Mouse (Mus musculus) forebrain, embryonic 14.5 days (tissue): ENCODE measurements around the gene Olfr57. TPM values are rescaled to one million over a fixed set of nuclear protein-coding genes. Genes with fewer than 3 reads are reported as not detected.
"Not testable (repeated sequence)": the region's sequence is repeated elsewhere in the genome, so short reads cannot be mapped to it uniquely, and the experiment has no call there.

Experiments
- ATAC-seq: fragments of 200-750 bp; cut with Nextera tagmentation; 2 replicates; pipeline ENCODE4 v1.8.0; 2017; ENCODE audit warnings: mild to moderate bottlenecking, moderate library complexity
- DNase-seq: peaks from one replicate; pipeline ENCODE4 v3.0.0-alpha.2; 2015; ENCODE audit warnings: low spot score
- H3K27ac ChIP-seq: fragments of 300-500 bp; sonication (generic); 2 replicates; pipeline ENCODE4 v1.5.1; 2014; ENCODE audit warnings: low read depth, mild to moderate bottlenecking, control low read depth, low read length, moderate library complexity
- H3K27me3 ChIP-seq: fragments of 300-500 bp; sonication (generic); replicated peaks from 2 replicates; pipeline ENCODE4 v1.6.1; 2014; ENCODE audit warnings: low read length, control low read depth, mixed read lengths; ENCODE audit not compliant: control insufficient read depth, insufficient read depth
- H3K36me3 ChIP-seq: fragments of 300-500 bp; sonication (generic); 2 replicates; pipeline ENCODE4 v1.6.1; 2014; ENCODE audit warnings: low read length, control low read depth; ENCODE audit not compliant: control insufficient read depth, insufficient read depth
- H3K4me1 ChIP-seq: fragments of 300-500 bp; sonication (generic); 2 replicates; pipeline ENCODE4 v1.6.1; 2014; ENCODE audit warnings: antibody characterized with exemption, low read length, control low read depth; ENCODE audit not compliant: control insufficient read depth, insufficient read depth
- H3K4me2 ChIP-seq: fragments of 300-500 bp; sonication (generic); 2 replicates; pipeline ENCODE4 v1.6.1; 2014; ENCODE audit warnings: mild to moderate bottlenecking, control low read depth, low read length
- H3K4me3 ChIP-seq: fragments of 300-500 bp; sonication (generic); 2 replicates; pipeline ENCODE4 v1.5.1; 2014; ENCODE audit warnings: low read depth, low read length, control low read depth
- H3K9ac ChIP-seq: fragments of 300-500 bp; sonication (generic); 2 replicates; pipeline ENCODE4 v1.6.1; 2014; ENCODE audit warnings: mild to moderate bottlenecking, low read length, control low read depth, moderate library complexity
- H3K9me3 ChIP-seq: fragments of 300-500 bp; sonication (generic); replicated peaks from 2 replicates; pipeline ENCODE4 v1.6.1; 2016; ENCODE audit warnings: low read length, control low read depth, mixed read lengths; ENCODE audit not compliant: control insufficient read depth
- WGBS: fragments of 180-500 bp; shearing (Covaris S2); extraction: QIAGEN DNeasy Blood & Tissue Kit; methylation state at CpG from one replicate; pipeline ENCODE4 v1.1.7; 2014; 5-methylcytosine and 5-hydroxymethylcytosine counted together
- polyA plus RNA-seq: library from polyadenylated mRNA; unstranded; fragments of >200 nt; fragmentation: Nextera tagmentation; extraction: Ambion mirVana; gene quantifications from 2 replicates; pipeline ENCODE4 v1.2.1, GENCODE M21; 2014

Olfr57 gene
- not detected in 2 replicates for polyA plus RNA-seq

DNA sequence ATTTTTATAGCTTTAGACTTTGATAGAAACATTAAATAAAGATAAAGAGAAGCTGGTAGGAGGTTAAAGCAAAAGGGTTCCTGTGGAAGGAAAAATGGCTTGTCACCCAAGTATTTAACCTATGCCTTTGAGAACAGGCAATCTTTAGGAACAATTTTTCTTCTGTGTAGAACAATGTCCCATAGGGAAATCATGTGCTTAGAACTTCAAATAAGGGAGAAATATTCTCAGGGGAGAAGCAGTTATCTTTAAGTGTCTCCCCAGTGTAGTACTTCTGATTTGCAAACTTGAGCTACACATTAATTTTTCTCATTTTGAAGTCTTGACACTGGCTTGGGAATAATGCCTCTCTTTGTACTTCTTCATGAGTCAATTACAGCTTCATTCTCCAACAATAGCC, at the start of gene Olfr57:
Gene Olfr57, plus strand, starts transcription at position 301 of the 400 bp plus-strand sequence.
- Histone ChIP-seq H3K27me3 (no peaks in the 10 kb centered on the region), H3K4me3 (no peak within 1 kb of the TSS), H3K36me3 (no peaks in the 10 kb centered on the region), H3K4me1 (no peaks in the 10 kb centered on the region), H3K4me2 (no peak within 1 kb of the TSS), H3K9ac (no peak within 1 kb of the TSS), H3K9me3 (no peaks in the 10 kb centered on the region), H3K27ac (no peak within 1 kb of the TSS)
- no peak for ATAC-seq
- DNase-seq, result no peak

- H3K4me2 ChIP-seq, result no peak within 1 kb of the TSS
- no peaks in the 10 kb centered on the region for H3K4me1 ChIP-seq
- DNase-seq (no peak), ATAC-seq (no peak)
- no peak within 1 kb of the TSS for H3K4me3 ChIP-seq
- H3K27me3 ChIP-seq, result no peaks in the 10 kb centered on the region
- no peaks in the 10 kb centered on the region for H3K9me3 ChIP-seq
- H3K36me3 ChIP-seq, result no peaks in the 10 kb centered on the region
- H3K27ac ChIP-seq, result no peak within 1 kb of the TSS
- no peak within 1 kb of the TSS for H3K9ac ChIP-seq
Observed at GRCm38 (mm10) chr10:78980750-78981149, 47.8 kb upstream of the Olfr57 start, which contains the start of gene Olfr1352. Gene Olfr1352 (plus strand): TSS chr10:78981050.

GRCm38 (mm10) chr10:79012172-79012571, 16.4 kb upstream of the Olfr57 start, which contains the start of gene Olfr1351:
Gene Olfr1351 (plus strand): TSS chr10:79012472.
- DNase-seq, result no peak
- H3K9me3 ChIP-seq, result no peaks in the 10 kb centered on the region
- ATAC-seq, result no peak
- H3K9ac ChIP-seq, result no peak within 1 kb of the TSS
- H3K4me3 ChIP-seq, result no peak within 1 kb of the TSS
- WGBS, result 82% methylated on average over 1 of the region's 1 CpGs
- no peaks in the 10 kb centered on the region for H3K36me3 ChIP-seq
- H3K4me2 ChIP-seq, result no peak within 1 kb of the TSS
- no peaks in the 10 kb centered on the region for H3K27me3 ChIP-seq
- no peak within 1 kb of the TSS for H3K27ac ChIP-seq
- no peaks in the 10 kb centered on the region for H3K4me1 ChIP-seq

GRCm38 (mm10) chr10:79042457-79042856, 13.9 kb downstream of the Olfr57 start:
- H3K27ac ChIP-seq, H3K36me3 ChIP-seq, H3K9me3 ChIP-seq, H3K4me2 ChIP-seq, ATAC-seq, H3K9ac ChIP-seq, H3K4me1 ChIP-seq, H3K27me3 ChIP-seq, DNase-seq, H3K4me3 ChIP-seq: not testable (repeated sequence)
- 79% methylated on average over 2 of the region's 2 CpGs for WGBS

- Histone ChIP-seq H3K36me3 (peaks cover 15% of the 10 kb centered on the region), H3K9me3 (peaks cover 16% of the 10 kb centered on the region)
- not testable (repeated sequence) for ATAC-seq, H3K9ac ChIP-seq, H3K27me3 ChIP-seq, DNase-seq, H3K4me3 ChIP-seq, H3K4me2 ChIP-seq, H3K4me1 ChIP-seq, H3K27ac ChIP-seq
- WGBS, result 85% methylated on average over 3 of the region's 3 CpGs
Observed at GRCm38 (mm10) chr10:79057370-79057769, 28.8 kb downstream of the Olfr57 start.

Other genes with a start within 250 kb of the Olfr57 start
- 2.9 and 3.4 TPM in 2 replicates for gene Slc1a6, start 248.2 kb upstream of the Olfr57 start, polyA plus RNA-seq
- gene Olfr1356, start 176.6 kb upstream of the Olfr57 start, polyA plus RNA-seq, result not detected in 2 replicates
- gene Olfr1355, start 153.2 kb upstream of the Olfr57 start, polyA plus RNA-seq, result not detected in 2 replicates
- not detected in 2 replicates for gene Olfr1354, start 115.6 kb upstream of the Olfr57 start, polyA plus RNA-seq
- gene Olfr8, start 78.1 kb upstream of the Olfr57 start, polyA plus RNA-seq, result not detected in 2 replicates
- gene Olfr1353, start 65.4 kb upstream of the Olfr57 start, polyA plus RNA-seq, result not detected in 2 replicates
- not detected in 2 replicates for gene Olfr1352, start 47.7 kb upstream of the Olfr57 start, polyA plus RNA-seq
- gene Olfr1351, start 16.3 kb upstream of the Olfr57 start, polyA plus RNA-seq, result not detected in 2 replicates
- gene 2610008E11Rik, start 68.9 kb downstream of the Olfr57 start, polyA plus RNA-seq, result 50.9 and 63.9 TPM in 2 replicates
- gene Vmn2r80, start 120.0 kb downstream of the Olfr57 start, polyA plus RNA-seq, result not detected in 2 replicates
- not detected in 2 replicates for gene Vmn2r81, start 219.0 kb downstream of the Olfr57 start, polyA plus RNA-seq